Mouse (Mus musculus): Measurements from ENCODE around the gene Fxr1. TPM values are rescaled to one million over a fixed set of nuclear protein-coding genes. Genes with fewer than 3 reads are reported as not detected.
A peak's percentile ranks its signal among the peaks of the same experiment; 100 is the strongest.

Gene Fxr1
- polyA plus RNA-seq, 1 experiment from 2014 or later = 27.4 TPM

- no peak overlapping the region for H3K27ac ChIP-seq (ENCODE audit: low read depth, low read length)
- no peak overlapping the region for H3K4me3 ChIP-seq (ENCODE audit: low read depth, low read length)
- no peaks in the 10 kb centered on the region for H3K27me3 ChIP-seq (replicated peaks; ENCODE audit: control insufficient read depth, insufficient read depth, low read length)
- H3K4me1 ChIP-seq (replicated peaks; ENCODE audit: control insufficient read depth, insufficient read depth, low read length) = peaks cover 9% of the 10 kb centered on the region; the same call in 1 of the 2 replicates
- no peak overlapping the region for H3K9ac ChIP-seq (ENCODE audit: low read depth, low read length)
- no peak for ATAC-seq
- H3K9me3 ChIP-seq (ENCODE audit: control insufficient read depth) = no peaks in the 10 kb centered on the region
- 54% methylated on average over 6 of the region's 6 CpGs for WGBS
- no peak overlapping the region for H3K4me2 ChIP-seq (replicated peaks; ENCODE audit: low read depth)
- peaks cover 11% of the 10 kb centered on the region for H3K36me3 ChIP-seq (ENCODE audit: control insufficient read depth, insufficient read depth)
- TF ChIP-seq CTCF (IDR thresholded peaks at IDR 0.05; ENCODE audit: low read depth) = no peak
These were observed 56.5 kb downstream of the Fxr1 start for GRCm38 (mm10) chr3:34076058-34076759.

- Histone ChIP-seq H3K4me1 (replicated peaks; ENCODE audit: control insufficient read depth, insufficient read depth, low read length) (peaks cover 12% of the 10 kb centered on the region; the same call in 1 of the 2 replicates), H3K27ac (ENCODE audit: low read depth, low read length) (peak within 1 kb of the TSS; percentile 75), H3K4me2 (replicated peaks; ENCODE audit: low read depth) (peak within 1 kb of the TSS; percentile 70), H3K4me3 (ENCODE audit: low read depth, low read length) (peak within 1 kb of the TSS; percentile 84), H3K27me3 (replicated peaks; ENCODE audit: control insufficient read depth, insufficient read depth, low read length) (no peaks in the 10 kb centered on the region), H3K36me3 (ENCODE audit: control insufficient read depth, insufficient read depth) (no peaks in the 10 kb centered on the region), H3K9ac (ENCODE audit: low read depth, low read length) (peak within 1 kb of the TSS; percentile 81), H3K9me3 (ENCODE audit: control insufficient read depth) (no peaks in the 10 kb centered on the region)
- TF ChIP-seq CTCF (IDR thresholded peaks at IDR 0.05; ENCODE audit: low read depth) = no peak
- ATAC-seq = peak; percentile 93
- under 1% methylated on average over 50 of the region's 50 CpGs for WGBS
These were observed 61.3 kb downstream of the Fxr1 start, which contains the start of gene Dnajc19 for GRCm38 (mm10) chr3:34080900-34081662. Gene Dnajc19 (minus strand): TSS chr3:34081321.

GRCm38 (mm10) chr3:34081929-34082328, 62.2 kb downstream of the Fxr1 start:
- Histone ChIP-seq H3K4me2 (replicated peaks; ENCODE audit: low read depth) (peak overlapping the region; percentile 70; the same call in 1 of the 2 replicates), H3K27me3 (replicated peaks; ENCODE audit: control insufficient read depth, insufficient read depth, low read length) (no peaks in the 10 kb centered on the region), H3K4me1 (replicated peaks; ENCODE audit: control insufficient read depth, insufficient read depth, low read length) (peaks cover 12% of the 10 kb centered on the region; the same call in 1 of the 2 replicates), H3K9me3 (ENCODE audit: control insufficient read depth) (no peaks in the 10 kb centered on the region), H3K27ac (ENCODE audit: low read depth, low read length) (no peak overlapping the region), H3K9ac (ENCODE audit: low read depth, low read length) (no peak overlapping the region), H3K4me3 (ENCODE audit: low read depth, low read length) (no peak overlapping the region), H3K36me3 (ENCODE audit: control insufficient read depth, insufficient read depth) (no peaks in the 10 kb centered on the region)
- ATAC-seq = no peak
- TF ChIP-seq CTCF (IDR thresholded peaks at IDR 0.05; ENCODE audit: low read depth) = no peak
- WGBS = 95% methylated on average over 3 of the region's 3 CpGs

GRCm38 (mm10) chr3:34083655-34084054, 63.9 kb downstream of the Fxr1 start:
- Histone ChIP-seq H3K27ac (ENCODE audit: low read depth, low read length) (no peak overlapping the region), H3K4me1 (replicated peaks; ENCODE audit: control insufficient read depth, insufficient read depth, low read length) (peaks cover 12% of the 10 kb centered on the region; the same call in 1 of the 2 replicates), H3K36me3 (ENCODE audit: control insufficient read depth, insufficient read depth) (no peaks in the 10 kb centered on the region), H3K9me3 (ENCODE audit: control insufficient read depth) (no peaks in the 10 kb centered on the region), H3K9ac (ENCODE audit: low read depth, low read length) (no peak overlapping the region), H3K27me3 (replicated peaks; ENCODE audit: control insufficient read depth, insufficient read depth, low read length) (no peaks in the 10 kb centered on the region), H3K4me2 (replicated peaks; ENCODE audit: low read depth) (no peak overlapping the region), H3K4me3 (ENCODE audit: low read depth, low read length) (no peak overlapping the region)
- no peak for ATAC-seq
- no peak for TF ChIP-seq CTCF (IDR thresholded peaks at IDR 0.05; ENCODE audit: low read depth)
- 63% methylated on average over 5 of the region's 5 CpGs for WGBS

- Histone ChIP-seq H3K9ac (ENCODE audit: low read depth, low read length) (no peak overlapping the region), H3K4me3 (ENCODE audit: low read depth, low read length) (no peak overlapping the region), H3K27me3 (replicated peaks; ENCODE audit: control insufficient read depth, insufficient read depth, low read length) (0 out of 2 replicates have a peak, but pooled peaks cover 3% of the 10 kb centered on the region), H3K4me2 (replicated peaks; ENCODE audit: low read depth) (no peak overlapping the region), H3K36me3 (ENCODE audit: control insufficient read depth, insufficient read depth) (no peaks in the 10 kb centered on the region), H3K27ac (ENCODE audit: low read depth, low read length) (no peak overlapping the region), H3K9me3 (ENCODE audit: control insufficient read depth) (no peaks in the 10 kb centered on the region), H3K4me1 (replicated peaks; ENCODE audit: control insufficient read depth, insufficient read depth, low read length) (no peaks in the 10 kb centered on the region)
- no peak for ATAC-seq
- TF ChIP-seq CTCF (IDR thresholded peaks at IDR 0.05; ENCODE audit: low read depth) = no peak
- WGBS = 69% methylated on average over 2 of the region's 2 CpGs
These were observed 83.1 kb downstream of the Fxr1 start for GRCm38 (mm10) chr3:34102891-34103290.

- Histone ChIP-seq H3K4me2 (replicated peaks; ENCODE audit: low read depth) (no peak overlapping the region), H3K9me3 (ENCODE audit: control insufficient read depth) (no peaks in the 10 kb centered on the region), H3K9ac (ENCODE audit: low read depth, low read length) (no peak overlapping the region), H3K4me1 (replicated peaks; ENCODE audit: control insufficient read depth, insufficient read depth, low read length) (no peaks in the 10 kb centered on the region), H3K27me3 (replicated peaks; ENCODE audit: control insufficient read depth, insufficient read depth, low read length) (0 out of 2 replicates have a peak, but pooled peaks cover 3% of the 10 kb centered on the region), H3K36me3 (ENCODE audit: control insufficient read depth, insufficient read depth) (no peaks in the 10 kb centered on the region), H3K27ac (ENCODE audit: low read depth, low read length) (no peak overlapping the region), H3K4me3 (ENCODE audit: low read depth, low read length) (no peak overlapping the region)
- no peak for TF ChIP-seq CTCF (IDR thresholded peaks at IDR 0.05; ENCODE audit: low read depth)
- 72% methylated on average over 7 of the region's 7 CpGs for WGBS
- ATAC-seq = no peak
These were observed 84.3 kb downstream of the Fxr1 start for GRCm38 (mm10) chr3:34103902-34104672.

Data from intestine, postnatal 0 days (tissue).